Mouse (Mus musculus) CH12.LX (cell line): ENCODE results near the gene Agap1. TPM values are rescaled to one million over a fixed set of nuclear protein-coding genes. Genes with fewer than 3 reads are reported as not detected.

ENCODE experiments used
- DNase-seq: peaks from one replicate; pipeline ENCODE4 v3.0.0-alpha.2; 2013; ENCODE audit errors: extremely low read depth
- H3K27ac ChIP-seq: 2 replicates; pipeline ENCODE4 v1.5.1; 2012; ENCODE audit warnings: low read depth, mild to moderate bottlenecking, control low read depth, moderate library complexity; ENCODE audit not compliant: insufficient read depth
- H3K27me3 ChIP-seq: replicated peaks from 2 replicates; pipeline ENCODE3; 2012; ENCODE audit warnings: inconsistent platforms
- H3K36me3 ChIP-seq, 2 experiments: replicated peaks in 1 of 2; 2 replicates each; pipeline versions ENCODE3 to v1.6.1; 2012; ENCODE audit warnings: inconsistent platforms in 1 of 2, low read length in 1 of 2, mild to moderate bottlenecking in 1 of 2, mixed read lengths in 1 of 2, moderate library complexity in 1 of 2; ENCODE audit not compliant: control insufficient read depth in 1 of 2, insufficient read depth in 1 of 2
- H3K4me1 ChIP-seq, 2 experiments: 2 replicates each; pipeline ENCODE4 v1.6.1; 2012; ENCODE audit warnings: inconsistent platforms in 1 of 2, moderate library complexity in 1 of 2; ENCODE audit not compliant: insufficient read depth in 2 of 2, control insufficient read depth in 1 of 2
- H3K4me2 ChIP-seq: 2 replicates; pipeline ENCODE4 v1.6.1; 2012; ENCODE audit warnings: low read depth, mild to moderate bottlenecking, control low read depth; ENCODE audit not compliant: poor library complexity, insufficient read depth, severe bottlenecking
- H3K4me3 ChIP-seq, 3 experiments: fragments of 150-350 bp in 1 of 3; sonication (generic) in 1 of 3; replicated peaks in 1 of 3; 2 replicates each; pipeline versions ENCODE3 to v1.5.1; 2011 to 2012; ENCODE audit warnings: low read depth in 2 of 3, low read length in 2 of 3, mild to moderate bottlenecking in 2 of 3, moderate library complexity in 2 of 3, control low read depth in 1 of 3, improper control_type of control experiment in 1 of 3, inconsistent platforms in 1 of 3, mixed read lengths in 1 of 3; ENCODE audit not compliant: poor library complexity in 1 of 3
- H3K79me2 ChIP-seq: replicated peaks from 2 replicates; pipeline ENCODE4 v1.6.1; 2012; ENCODE audit warnings: mild to moderate bottlenecking, moderate library complexity; ENCODE audit not compliant: control insufficient read depth, poor library complexity, insufficient read depth, severe bottlenecking; ENCODE audit errors: extremely low read depth
- H3K9ac ChIP-seq: 2 replicates; pipeline ENCODE4 v1.6.1; 2012; ENCODE audit warnings: low read depth, mild to moderate bottlenecking, control low read depth, moderate library complexity; ENCODE audit not compliant: insufficient read depth
- H3K9me3 ChIP-seq: replicated peaks from 2 replicates; pipeline ENCODE3; 2012; ENCODE audit warnings: low read length, inconsistent platforms, mixed read lengths
- BHLHE40 ChIP-seq: IDR thresholded peaks from 2 replicates; pipeline ENCODE4 v1.6.1; 2011; ENCODE audit warnings: mild to moderate bottlenecking, low read depth, low read length, improper control_type of control experiment
- CHD1 ChIP-seq: IDR thresholded peaks from 2 replicates; pipeline ENCODE4 v1.6.1; 2012; ENCODE audit warnings: low read depth, low read length, improper control_type of control experiment, inconsistent platforms
- CHD2 ChIP-seq: IDR thresholded peaks from 2 replicates; pipeline ENCODE4 v1.6.1; 2011; ENCODE audit warnings: low read length, improper control_type of control experiment
- ELF1 ChIP-seq: IDR thresholded peaks from 2 replicates; pipeline ENCODE4 v1.6.1; 2014; ENCODE audit warnings: low read depth, mild to moderate bottlenecking, inconsistent platforms, low read length, improper control_type of control experiment
- ETS1 ChIP-seq: conservative IDR thresholded peaks from 2 replicates; pipeline ENCODE4 v1.6.1; 2012; ENCODE audit warnings: low read depth, mild to moderate bottlenecking, inconsistent platforms, low read length, improper control_type of control experiment, moderate library complexity
- GABPA ChIP-seq: IDR thresholded peaks from 2 replicates; pipeline ENCODE4 v1.6.1; 2012; ENCODE audit warnings: low read depth, low read length, improper control_type of control experiment, inconsistent platforms; ENCODE audit not compliant: insufficient replicate concordance
- HCFC1 ChIP-seq: IDR thresholded peaks from 2 replicates; pipeline ENCODE4 v1.6.1; 2012; ENCODE audit warnings: low read depth, mild to moderate bottlenecking, inconsistent platforms, low read length, improper control_type of control experiment
- IRF4 ChIP-seq: IDR thresholded peaks from 2 replicates; pipeline ENCODE4 v1.6.1; 2014; ENCODE audit warnings: low read depth, mild to moderate bottlenecking, inconsistent platforms, low read length, improper control_type of control experiment
- MAX ChIP-seq: IDR thresholded peaks from 2 replicates; pipeline ENCODE4 v1.6.1; 2011; ENCODE audit warnings: low read length, improper control_type of control experiment
- MXI1 ChIP-seq: IDR thresholded peaks from 2 replicates; pipeline ENCODE4 v1.6.1; 2011; ENCODE audit warnings: mild to moderate bottlenecking, low read depth, low read length, improper control_type of control experiment
- MYC ChIP-seq: IDR thresholded peaks from 2 replicates; pipeline ENCODE4 v1.6.1; 2011; ENCODE audit warnings: low read depth, mild to moderate bottlenecking, improper control_type of control experiment, low read length
- NELFE ChIP-seq: IDR thresholded peaks from 2 replicates; pipeline ENCODE4 v1.6.1; 2011; ENCODE audit warnings: low read depth, low read length, improper control_type of control experiment
- NRF1 ChIP-seq: IDR thresholded peaks from 2 replicates; pipeline ENCODE4 v1.6.1; 2014; ENCODE audit warnings: low read depth, mild to moderate bottlenecking, inconsistent platforms, low read length, improper control_type of control experiment, moderate library complexity
- PAX5 ChIP-seq: IDR thresholded peaks from 2 replicates; pipeline ENCODE4 v1.6.1; 2012; ENCODE audit warnings: low read length, inconsistent platforms, mixed read lengths
- POLR2A ChIP-seq: IDR thresholded peaks from 2 replicates; pipeline ENCODE4 v1.6.1; 2011; ENCODE audit warnings: low read depth, mild to moderate bottlenecking, improper control_type of control experiment, low read length
- RCOR1 ChIP-seq: conservative IDR thresholded peaks from 2 replicates; pipeline ENCODE4 v1.6.1; 2012; ENCODE audit warnings: low read depth, mild to moderate bottlenecking, inconsistent platforms, low read length, improper control_type of control experiment
- SIN3A ChIP-seq: IDR thresholded peaks from 2 replicates; pipeline ENCODE4 v1.6.1; 2012; ENCODE audit warnings: low read length, improper control_type of control experiment, inconsistent platforms
- SMC3 ChIP-seq: IDR thresholded peaks from 2 replicates; pipeline ENCODE4 v1.6.1; 2011; ENCODE audit warnings: low read depth, low read length, improper control_type of control experiment
- USF1 ChIP-seq: IDR thresholded peaks from 2 replicates; pipeline ENCODE4 v1.6.1; 2014; ENCODE audit warnings: low read depth, mild to moderate bottlenecking, inconsistent platforms, low read length, improper control_type of control experiment
- USF2 ChIP-seq: conservative IDR thresholded peaks from 2 replicates; pipeline ENCODE4 v1.6.1; 2011; ENCODE audit warnings: low read depth, low read length, improper control_type of control experiment
- ZMIZ1 ChIP-seq: IDR thresholded peaks from 2 replicates; pipeline ENCODE4 v1.6.1; 2012; ENCODE audit warnings: low read depth, mild to moderate bottlenecking, inconsistent platforms, low read length, improper control_type of control experiment
- ZNF384 ChIP-seq: IDR thresholded peaks from 2 replicates; pipeline ENCODE4 v1.6.1; 2012; ENCODE audit warnings: low read depth, low read length, improper control_type of control experiment, inconsistent platforms
- dilution Hi-C: fragments of 300-500 bp; cut with MboI; formaldehyde crosslinking; loops from 2 replicates; pipeline ENCODE4 v1.14.3; 2020; ENCODE audit warnings: low sequenced_read_pairs; ENCODE audit not compliant: extremely low pct_unique_long_range_greater_than_20kb, extremely low pct_ligation_motif_present
- in situ Hi-C: fragments of 300-500 bp; cut with MboI; formaldehyde crosslinking; loops from 3 replicates; pipeline ENCODE4 v1.14.3; 2019; ENCODE audit warnings: low sequenced_read_pairs, low pct_ligation_motif_present, low pct_unique_long_range_greater_than_20kb, mixed read lengths
- polyA plus RNA-seq: library from polyadenylated mRNA; unstranded; fragments of >175 nt; gene quantifications from 2 replicates; pipeline ENCODE4 v1.2.1, GENCODE M21; 2012; ENCODE audit warnings: low read depth; ENCODE audit not compliant: insufficient read length
- total RNA-seq, 2 experiments: library from RNA; depleted of rRNA; stranded (reverse); fragments of 300-350 nt in 1 of 2; fragments of >200 nt in 1 of 2; gene quantifications; 2 replicates each; pipeline ENCODE4 v1.2.3; 2012 to 2014

The Agap1 gene
- total and polyA plus RNA-seq, 3 experiments: not detected

DNA sequence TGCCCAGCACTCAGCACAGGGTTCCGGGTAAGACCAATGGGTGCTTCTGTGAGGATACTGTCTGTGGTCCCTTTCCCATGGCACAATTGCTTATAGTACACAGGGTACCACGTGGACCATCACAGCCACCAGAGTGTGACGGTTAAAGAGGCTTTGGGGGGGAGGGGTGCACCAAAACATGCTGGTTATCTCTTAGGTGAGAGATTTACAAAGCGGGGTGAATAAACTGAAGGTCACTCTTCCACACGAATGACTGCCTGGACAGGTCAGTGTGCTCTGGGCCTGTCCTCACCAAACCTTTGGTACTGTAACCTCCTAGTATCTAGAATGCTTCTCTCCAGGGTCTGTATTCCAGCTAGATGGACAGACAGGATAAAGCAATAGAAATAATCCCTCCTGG lies 441.2 kb downstream of the Agap1 start:
- no peak overlapping the region for H3K4me3 ChIP-seq

DNA sequence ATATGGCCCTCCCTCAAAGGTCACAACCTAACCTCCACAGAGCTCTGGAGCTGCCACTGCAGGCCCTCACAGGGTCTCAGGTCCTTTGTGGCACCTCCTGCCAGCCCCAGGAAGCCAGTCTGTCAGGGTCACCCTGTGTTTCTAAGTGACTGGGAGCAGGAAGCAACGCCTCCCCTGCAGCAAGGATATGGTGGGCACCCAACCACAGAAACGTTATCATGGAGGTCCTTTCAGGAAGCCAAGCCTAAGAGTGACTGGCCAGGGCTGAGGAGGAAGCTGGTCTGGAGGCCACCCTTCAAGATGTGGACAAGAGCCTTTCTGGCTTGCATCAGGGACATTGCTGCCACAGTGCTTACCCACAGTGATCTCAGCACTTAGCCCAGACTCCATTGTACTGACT lies 444.4 kb downstream of the Agap1 start:
- dilution Hi-C loops: no loop called here
- H3K36me3 ChIP-seq: no peaks in the 10 kb centered on the region
- no peaks in the 10 kb centered on the region for H3K79me2 ChIP-seq
- no peaks in the 10 kb centered on the region for H3K27me3 ChIP-seq
- no peaks in the 10 kb centered on the region for H3K4me1 ChIP-seq
- H3K4me3 ChIP-seq: no peak overlapping the region
- TF ChIP-seq CHD2: no peak
- no peak for TF ChIP-seq NELFE
- no peak for TF ChIP-seq MAX
- TF ChIP-seq SMC3: no peak
- TF ChIP-seq BHLHE40: no peak
- no peak for TF ChIP-seq IRF4
- TF ChIP-seq MYC: no peak
- TF ChIP-seq USF1: no peak
- TF ChIP-seq SIN3A: no peak
- no peak for TF ChIP-seq ELF1
- TF ChIP-seq CHD1: no peak
- TF ChIP-seq HCFC1: no peak
- TF ChIP-seq ETS1: no peak
- TF ChIP-seq GABPA: no peak
- TF ChIP-seq ZMIZ1: no peak
- TF ChIP-seq RCOR1: no peak
- DNase-seq: no peak
- H3K9me3 ChIP-seq: peaks cover 86% of the 10 kb centered on the region
- H3K4me2 ChIP-seq: no peak overlapping the region
- no peak overlapping the region for H3K9ac ChIP-seq
- H3K27ac ChIP-seq: no peak overlapping the region
- in situ Hi-C loops: no loop called here

More for the DNA sequence above, 441.2 kb downstream of the Agap1 start:
- Histone ChIP-seq H3K9ac (no peak overlapping the region), H3K4me2 (no peak overlapping the region), H3K27me3 (no peaks in the 10 kb centered on the region), H3K9me3 (peaks cover 96% of the 10 kb centered on the region), H3K79me2 (no peaks in the 10 kb centered on the region), H3K36me3 (no peaks in the 10 kb centered on the region), H3K4me1 (no peaks in the 10 kb centered on the region), H3K27ac (no peak overlapping the region)
- in situ Hi-C loops: no loop called here
- TF ChIP-seq PAX5: no peak
- no peak for TF ChIP-seq POLR2A
- no peak for TF ChIP-seq GABPA
- no peak for TF ChIP-seq SIN3A
- no peak for TF ChIP-seq USF2
- TF ChIP-seq ZNF384: no peak
- no peak for TF ChIP-seq ETS1
- TF ChIP-seq MXI1: no peak
- no peak for TF ChIP-seq IRF4
- no peak for TF ChIP-seq NRF1
- TF ChIP-seq RCOR1: no peak
- DNase-seq: no peak
- dilution Hi-C loops: no loop called here
